Mouse (Mus musculus): Measurements from ENCODE around the gene Alg14. TPM values are rescaled to one million over a fixed set of nuclear protein-coding genes. Genes with fewer than 3 reads are reported as not detected.

Alg14 gene
- polyA plus RNA-seq, 1 experiment = 14.5 TPM

- WGBS = 53% methylated on average over 12 of the region's 12 CpGs
- Histone ChIP-seq H3K4me1 (replicated peaks; ENCODE audit: control insufficient read depth, insufficient read depth, low read length) (peaks cover 22% of the 10 kb centered on the region), H3K36me3 (ENCODE audit: control insufficient read depth, insufficient read depth, low read length) (no peaks in the 10 kb centered on the region), H3K27ac (ENCODE audit: control insufficient read depth, insufficient read depth, low read length) (peak overlapping the region; percentile 93), H3K27me3 (ENCODE audit: control insufficient read depth, insufficient read depth, low read length) (no peaks in the 10 kb centered on the region), H3K4me3 (ENCODE audit: control insufficient read depth, insufficient read depth, low read length) (peak overlapping the region; percentile 37)
- TF ChIP-seq POLR2A (IDR thresholded peaks at IDR 0.05; ENCODE audit: control insufficient read depth, extremely low read depth, insufficient read depth, low read length, poor library complexity) (no peak), CTCF (IDR thresholded peaks at IDR 0.05; ENCODE audit: borderline replicate concordance, control insufficient read depth, extremely low read depth, insufficient read depth, low read length, poor library complexity) (no peak)
- no peak for DNase-seq
Measured at GRCm38 (mm10) chr3:121370830-121371526, 79.4 kb downstream of the Alg14 start.

DNA sequence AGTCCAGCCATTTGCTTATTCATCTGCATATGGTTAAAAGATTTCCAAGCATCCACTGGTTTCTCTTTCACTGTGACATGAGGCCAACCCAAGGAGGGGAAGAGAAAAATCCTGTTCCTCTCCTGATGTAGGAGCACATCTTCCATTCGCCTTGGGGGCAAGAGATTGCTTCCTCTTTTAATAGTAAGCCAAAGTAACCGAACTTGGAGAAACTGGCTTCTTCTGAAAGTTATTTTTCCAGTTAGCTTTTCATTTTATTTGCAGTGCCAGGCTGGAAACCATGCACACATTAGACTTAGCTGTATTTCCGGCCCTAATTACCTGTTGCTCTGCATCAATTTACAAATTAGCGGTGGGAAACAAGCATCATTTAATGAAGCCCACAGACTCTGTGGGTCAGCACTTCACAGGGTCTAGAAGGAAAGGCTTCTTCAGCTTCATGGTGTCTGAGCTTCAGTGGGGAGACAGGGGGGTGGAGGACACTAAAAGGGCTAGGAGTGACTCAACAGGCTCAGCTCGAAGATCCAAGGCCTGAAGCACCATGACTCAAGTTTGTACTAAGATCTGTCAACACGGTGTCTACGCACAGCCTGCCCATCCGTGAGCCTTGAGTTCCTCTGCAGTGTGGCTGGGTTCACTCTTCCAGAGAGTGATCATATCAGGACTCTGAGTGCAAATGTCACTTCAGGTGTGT lies 80.1 kb downstream of the Alg14 start:
- no peaks in the 10 kb centered on the region for H3K27me3 ChIP-seq (ENCODE audit: control insufficient read depth, insufficient read depth, low read length)
- no peak for DNase-seq
- H3K4me3 ChIP-seq (ENCODE audit: control insufficient read depth, insufficient read depth, low read length) = no peak overlapping the region
- peaks cover 22% of the 10 kb centered on the region for H3K4me1 ChIP-seq (replicated peaks; ENCODE audit: control insufficient read depth, insufficient read depth, low read length)
- TF ChIP-seq POLR2A (IDR thresholded peaks at IDR 0.05; ENCODE audit: control insufficient read depth, extremely low read depth, insufficient read depth, low read length, poor library complexity) = no peak
- TF ChIP-seq CTCF (IDR thresholded peaks at IDR 0.05; ENCODE audit: borderline replicate concordance, control insufficient read depth, extremely low read depth, insufficient read depth, low read length, poor library complexity) = no peak
- WGBS = 85% methylated on average over 8 of the region's 8 CpGs
- no peak overlapping the region for H3K27ac ChIP-seq (ENCODE audit: control insufficient read depth, insufficient read depth, low read length)
- no peaks in the 10 kb centered on the region for H3K36me3 ChIP-seq (ENCODE audit: control insufficient read depth, insufficient read depth, low read length)

DNA sequence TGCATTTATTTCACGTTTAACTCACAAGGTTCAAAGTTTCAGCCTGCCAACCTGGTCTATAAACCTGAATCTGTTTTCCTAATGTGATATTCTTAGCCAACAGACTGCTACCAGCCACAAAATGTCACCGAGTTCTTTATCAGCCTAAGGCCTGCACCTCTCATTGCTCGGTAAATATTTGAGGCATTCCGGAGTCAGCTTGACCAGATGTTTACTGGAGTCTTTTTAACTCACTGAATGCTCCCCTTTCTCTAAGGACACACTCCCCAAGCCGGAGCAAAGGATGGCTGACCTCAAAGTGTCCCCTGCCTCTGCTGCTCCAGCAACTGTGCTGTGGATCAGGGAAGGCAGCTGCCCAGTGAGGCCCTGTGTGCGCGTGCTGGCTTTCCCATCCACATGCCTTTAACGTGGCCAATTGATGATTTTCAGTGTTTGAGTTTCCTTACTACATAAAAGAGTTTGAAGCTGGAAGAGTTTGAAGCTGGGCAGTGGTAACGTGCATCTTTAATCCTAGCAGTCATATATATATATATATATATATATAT lies 82.4 kb downstream of the Alg14 start:
- TF ChIP-seq CTCF (IDR thresholded peaks at IDR 0.05; ENCODE audit: borderline replicate concordance, control insufficient read depth, extremely low read depth, insufficient read depth, low read length, poor library complexity) (no peak), POLR2A (IDR thresholded peaks at IDR 0.05; ENCODE audit: control insufficient read depth, extremely low read depth, insufficient read depth, low read length, poor library complexity) (no peak)
- WGBS = 98% methylated on average over 9 of the region's 9 CpGs
- DNase-seq = no peak
- no peak overlapping the region for H3K27ac ChIP-seq (ENCODE audit: control insufficient read depth, insufficient read depth, low read length)
- H3K4me3 ChIP-seq (ENCODE audit: control insufficient read depth, insufficient read depth, low read length) = no peak overlapping the region
- no peaks in the 10 kb centered on the region for H3K36me3 ChIP-seq (ENCODE audit: control insufficient read depth, insufficient read depth, low read length)
- peaks cover 22% of the 10 kb centered on the region for H3K4me1 ChIP-seq (replicated peaks; ENCODE audit: control insufficient read depth, insufficient read depth, low read length)
- H3K27me3 ChIP-seq (ENCODE audit: control insufficient read depth, insufficient read depth, low read length) = no peaks in the 10 kb centered on the region

DNA sequence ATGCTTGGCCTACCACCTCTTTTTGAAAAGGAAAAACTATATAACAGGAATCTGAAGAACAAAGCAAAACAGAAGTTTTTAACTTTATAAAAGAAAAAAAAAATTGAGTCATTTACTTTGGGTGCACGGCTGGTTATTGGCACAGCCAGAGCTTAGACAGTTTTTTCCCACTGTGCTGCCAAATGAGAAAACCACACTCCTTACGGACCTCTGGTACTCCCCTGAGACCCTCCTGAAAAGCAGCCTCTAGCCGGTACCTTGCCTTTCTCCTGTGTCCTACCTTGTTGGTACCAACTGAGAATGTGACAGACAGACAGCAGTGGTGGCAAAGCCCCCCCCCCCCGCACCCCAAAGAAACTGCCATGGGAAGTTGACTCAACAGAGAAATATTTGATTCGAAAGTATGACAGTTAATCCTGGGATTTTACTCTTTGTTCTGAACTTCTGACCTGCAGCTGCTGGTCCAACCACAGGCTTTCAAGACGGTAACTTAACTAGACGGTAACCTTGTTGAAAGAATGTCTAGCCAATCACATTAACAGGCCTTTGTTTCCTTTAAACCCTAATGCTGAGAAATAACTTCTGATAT lies 84.1 kb downstream of the Alg14 start:
- WGBS = 63% methylated on average over 7 of the region's 7 CpGs
- Histone ChIP-seq H3K27me3 (ENCODE audit: control insufficient read depth, insufficient read depth, low read length) (no peaks in the 10 kb centered on the region), H3K4me1 (replicated peaks; ENCODE audit: control insufficient read depth, insufficient read depth, low read length) (peaks cover 7% of the 10 kb centered on the region), H3K4me3 (ENCODE audit: control insufficient read depth, insufficient read depth, low read length) (no peak overlapping the region), H3K36me3 (ENCODE audit: control insufficient read depth, insufficient read depth, low read length) (no peaks in the 10 kb centered on the region), H3K27ac (ENCODE audit: control insufficient read depth, insufficient read depth, low read length) (no peak overlapping the region)
- no peak for TF ChIP-seq POLR2A (IDR thresholded peaks at IDR 0.05; ENCODE audit: control insufficient read depth, extremely low read depth, insufficient read depth, low read length, poor library complexity)
- DNase-seq = no peak

GRCm38 (mm10) chr3:121378708-121379612 lies 87.4 kb downstream of the Alg14 start:
- whole genome bisulfite sequencing = 94% methylated on average over 15 of the region's 15 CpGs
- TF ChIP-seq POLR2A (IDR thresholded peaks at IDR 0.05; ENCODE audit: control insufficient read depth, extremely low read depth, insufficient read depth, low read length, poor library complexity) = no peak
- no peak for TF ChIP-seq CTCF (IDR thresholded peaks at IDR 0.05; ENCODE audit: borderline replicate concordance, control insufficient read depth, extremely low read depth, insufficient read depth, low read length, poor library complexity)
- Histone ChIP-seq H3K27me3 (ENCODE audit: control insufficient read depth, insufficient read depth, low read length) (no peaks in the 10 kb centered on the region), H3K36me3 (ENCODE audit: control insufficient read depth, insufficient read depth, low read length) (no peaks in the 10 kb centered on the region), H3K4me3 (ENCODE audit: control insufficient read depth, insufficient read depth, low read length) (no peak overlapping the region), H3K27ac (ENCODE audit: control insufficient read depth, insufficient read depth, low read length) (no peak overlapping the region), H3K4me1 (replicated peaks; ENCODE audit: control insufficient read depth, insufficient read depth, low read length) (no peaks in the 10 kb centered on the region; the same call in 1 of the 2 replicates)
- DNase-seq = no peak

GRCm38 (mm10) chr3:121379699-121380098 lies 88.1 kb downstream of the Alg14 start:
- no peak overlapping the region for H3K4me3 ChIP-seq (ENCODE audit: control insufficient read depth, insufficient read depth, low read length)
- no peaks in the 10 kb centered on the region for H3K27me3 ChIP-seq (ENCODE audit: control insufficient read depth, insufficient read depth, low read length)
- no peaks in the 10 kb centered on the region; the same call in 1 of the 2 replicates for H3K4me1 ChIP-seq (replicated peaks; ENCODE audit: control insufficient read depth, insufficient read depth, low read length)
- no peak for TF ChIP-seq POLR2A (IDR thresholded peaks at IDR 0.05; ENCODE audit: control insufficient read depth, extremely low read depth, insufficient read depth, low read length, poor library complexity)
- no peak for TF ChIP-seq CTCF (IDR thresholded peaks at IDR 0.05; ENCODE audit: borderline replicate concordance, control insufficient read depth, extremely low read depth, insufficient read depth, low read length, poor library complexity)
- WGBS = 93% methylated on average over 5 of the region's 5 CpGs
- no peak overlapping the region for H3K27ac ChIP-seq (ENCODE audit: control insufficient read depth, insufficient read depth, low read length)
- DNase-seq = no peak
- no peaks in the 10 kb centered on the region for H3K36me3 ChIP-seq (ENCODE audit: control insufficient read depth, insufficient read depth, low read length)
